Mouse (Mus musculus): ENCODE data around the gene Bcl2l13. TPM values are rescaled to one million over a fixed set of nuclear protein-coding genes. Genes with fewer than 3 reads are reported as not detected.
"Not testable (repeated sequence)": the region's sequence is repeated elsewhere in the genome, so short reads cannot be mapped to it uniquely, and the experiment has no call there.

The Bcl2l13 gene
- polyA plus RNA-seq, 1 experiment, result 18.0 TPM

DNA sequence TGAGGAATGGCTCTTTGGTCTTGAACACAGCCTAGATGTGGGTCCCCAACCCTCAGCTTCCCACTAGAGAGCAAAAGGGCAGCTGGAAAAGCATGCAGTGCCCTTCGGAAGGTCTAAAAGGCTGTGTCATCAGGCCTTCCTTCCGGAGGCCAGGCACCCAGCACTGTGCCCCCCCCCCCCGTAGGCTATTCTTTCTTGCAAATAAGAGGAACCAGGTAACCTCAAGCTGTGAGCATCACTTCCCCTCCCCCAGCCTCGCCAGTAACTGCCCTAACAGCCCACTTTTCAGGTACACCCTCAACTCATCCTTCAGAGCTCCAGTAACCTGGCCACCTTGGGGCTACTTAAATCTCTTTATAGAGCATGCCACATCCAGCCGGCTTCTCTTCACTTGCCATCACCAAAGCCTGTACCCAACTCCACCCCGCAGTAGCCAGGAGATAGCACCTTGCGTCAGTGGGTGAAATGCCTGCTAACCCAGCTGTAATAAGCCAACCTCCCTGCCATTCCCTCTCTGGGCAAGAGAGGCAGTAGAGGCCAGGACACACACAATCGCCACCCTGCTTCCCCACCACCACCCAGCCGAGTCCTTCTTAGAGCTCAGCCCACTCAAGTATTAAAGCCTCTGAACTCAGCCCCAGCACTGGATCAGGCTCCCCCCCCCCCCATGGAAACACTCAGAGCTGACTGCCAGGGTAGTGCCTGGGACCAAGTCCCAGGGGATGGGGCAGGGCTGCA, 79.1 kb downstream of the Bcl2l13 start:
- 5% methylated on average over 9 of the region's 9 CpGs for WGBS
- DNase-seq (ENCODE audit: low read depth in 1 of 2, low spot score in 2 of 2), result peak; percentile 75 to 79
- Histone ChIP-seq H3K27me3 (ENCODE audit: control insufficient read depth, insufficient read depth, low read length) (no peaks in the 10 kb centered on the region), H3K36me3 (ENCODE audit: control insufficient read depth, insufficient read depth, low read length) (no peaks in the 10 kb centered on the region), H3K27ac (ENCODE audit: insufficient read depth, low read length) (peak overlapping the region; percentile 75), H3K4me1 (ENCODE audit: control insufficient read depth, insufficient read depth, insufficient read length) (peaks cover 30% of the 10 kb centered on the region; the same call in 1 of the 2 replicates), H3K4me3 (ENCODE audit: extremely low read depth, insufficient read depth, insufficient read length) (peak overlapping the region; percentile 21; the same call in 1 of the 2 replicates)
- TF ChIP-seq POLR2A (IDR thresholded peaks at IDR 0.05; ENCODE audit: low read depth, low read length), result no peak
- TF ChIP-seq CTCF (IDR thresholded peaks at IDR 0.05; ENCODE audit: extremely low read depth, insufficient read depth, insufficient read length, insufficient replicate concordance), result peak; percentile 19; the same call in 1 of the 2 replicates

DNA sequence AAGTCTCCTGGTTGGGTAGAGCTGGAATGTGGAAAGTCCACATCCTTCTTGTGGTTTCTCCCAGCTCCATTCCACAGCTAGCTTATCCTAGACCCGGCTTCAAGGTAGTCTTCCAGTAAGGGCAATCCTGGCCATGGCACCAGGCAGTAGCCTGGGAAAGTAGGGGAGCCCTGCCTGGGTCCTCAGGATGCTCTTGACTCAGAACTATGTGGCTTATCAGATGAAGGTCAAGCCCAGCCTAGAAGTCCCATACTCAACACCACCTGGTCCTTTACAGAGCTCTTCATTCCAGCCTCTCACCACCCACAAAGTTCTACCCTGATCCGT, 79.6 kb downstream of the Bcl2l13 start:
- DNase-seq (ENCODE audit: low read depth in 1 of 2, low spot score in 2 of 2), result no peak
- Histone ChIP-seq H3K4me1 (ENCODE audit: control insufficient read depth, insufficient read depth, insufficient read length) (peaks cover 30% of the 10 kb centered on the region; the same call in 1 of the 2 replicates), H3K27ac (ENCODE audit: insufficient read depth, low read length) (peak overlapping the region; percentile 75), H3K27me3 (ENCODE audit: control insufficient read depth, insufficient read depth, low read length) (no peaks in the 10 kb centered on the region), H3K4me3 (ENCODE audit: extremely low read depth, insufficient read depth, insufficient read length) (peak overlapping the region; percentile 82), H3K36me3 (ENCODE audit: control insufficient read depth, insufficient read depth, low read length) (no peaks in the 10 kb centered on the region)
- 32% methylated on average over 2 of the region's 2 CpGs for whole genome bisulfite sequencing
- no peak for TF ChIP-seq POLR2A (IDR thresholded peaks at IDR 0.05; ENCODE audit: low read depth, low read length)
- no peak for TF ChIP-seq CTCF (IDR thresholded peaks at IDR 0.05; ENCODE audit: extremely low read depth, insufficient read depth, insufficient read length, insufficient replicate concordance)

DNA sequence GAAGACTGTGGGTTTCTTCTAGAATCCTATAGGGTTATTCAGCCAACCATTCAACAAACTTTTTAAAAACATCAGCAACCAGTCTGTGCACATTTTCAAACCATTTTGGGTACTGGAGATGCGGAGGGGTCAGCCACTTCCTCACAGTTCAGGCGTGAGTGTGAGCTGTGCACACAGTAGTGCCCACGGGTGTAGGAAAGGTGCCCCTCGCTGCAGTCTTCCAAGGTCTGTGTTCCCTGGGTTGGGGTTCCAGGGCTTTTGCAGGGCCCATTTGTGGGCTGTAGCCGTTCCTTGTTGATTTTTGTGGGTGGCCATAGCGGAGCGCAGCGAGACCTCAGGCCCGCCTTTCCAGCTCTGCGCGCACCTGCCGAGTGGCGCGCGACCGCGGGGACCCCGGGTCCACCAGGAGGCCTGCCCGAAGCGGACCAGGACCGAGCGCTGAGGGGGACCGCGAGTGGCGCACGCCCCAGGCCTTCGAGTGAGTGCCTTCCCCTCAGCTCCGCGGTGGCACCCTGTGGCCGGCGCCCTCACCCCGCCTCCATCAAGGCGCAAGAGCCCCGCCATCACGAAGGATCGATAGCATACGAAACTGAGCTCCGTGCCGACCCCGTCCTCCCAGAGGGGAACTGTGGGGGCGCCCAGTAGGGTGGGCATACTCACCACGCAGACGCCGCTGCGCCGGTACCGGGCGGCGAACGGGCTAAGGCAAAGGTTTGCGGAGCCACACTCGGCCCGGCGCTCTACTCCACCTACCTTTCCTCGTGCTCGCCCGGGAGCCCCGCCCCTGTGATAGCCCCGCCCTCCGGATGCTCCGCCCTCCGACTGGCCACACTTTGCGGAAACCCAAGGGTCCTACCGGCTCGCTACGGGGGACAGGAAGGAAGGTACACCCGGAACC, 80.3 kb downstream of the Bcl2l13 start, which contains the start of gene Bid:
TSS of gene Bid (minus strand) at position 780 of the 898 bp plus-strand sequence.
- peak within 1 kb of the TSS; percentile 82 for H3K4me3 ChIP-seq (ENCODE audit: extremely low read depth, insufficient read depth, insufficient read length)
- no peaks in the 10 kb centered on the region for H3K36me3 ChIP-seq (ENCODE audit: control insufficient read depth, insufficient read depth, low read length)
- H3K4me1 ChIP-seq (ENCODE audit: control insufficient read depth, insufficient read depth, insufficient read length), result peaks cover 30% of the 10 kb centered on the region; the same call in 1 of the 2 replicates
- H3K27ac ChIP-seq (ENCODE audit: insufficient read depth, low read length), result peak within 1 kb of the TSS; percentile 75
- 1% methylated on average over 67 of the region's 67 CpGs for WGBS
- H3K27me3 ChIP-seq (ENCODE audit: control insufficient read depth, insufficient read depth, low read length), result no peaks in the 10 kb centered on the region
- TF ChIP-seq POLR2A (IDR thresholded peaks at IDR 0.05; ENCODE audit: low read depth, low read length), result no peak
- no peak for TF ChIP-seq CTCF (IDR thresholded peaks at IDR 0.05; ENCODE audit: extremely low read depth, insufficient read depth, insufficient read length, insufficient replicate concordance)
- DNase-seq (ENCODE audit: low read depth in 1 of 2, low spot score in 2 of 2), result peak; percentile 77 to 96

DNA sequence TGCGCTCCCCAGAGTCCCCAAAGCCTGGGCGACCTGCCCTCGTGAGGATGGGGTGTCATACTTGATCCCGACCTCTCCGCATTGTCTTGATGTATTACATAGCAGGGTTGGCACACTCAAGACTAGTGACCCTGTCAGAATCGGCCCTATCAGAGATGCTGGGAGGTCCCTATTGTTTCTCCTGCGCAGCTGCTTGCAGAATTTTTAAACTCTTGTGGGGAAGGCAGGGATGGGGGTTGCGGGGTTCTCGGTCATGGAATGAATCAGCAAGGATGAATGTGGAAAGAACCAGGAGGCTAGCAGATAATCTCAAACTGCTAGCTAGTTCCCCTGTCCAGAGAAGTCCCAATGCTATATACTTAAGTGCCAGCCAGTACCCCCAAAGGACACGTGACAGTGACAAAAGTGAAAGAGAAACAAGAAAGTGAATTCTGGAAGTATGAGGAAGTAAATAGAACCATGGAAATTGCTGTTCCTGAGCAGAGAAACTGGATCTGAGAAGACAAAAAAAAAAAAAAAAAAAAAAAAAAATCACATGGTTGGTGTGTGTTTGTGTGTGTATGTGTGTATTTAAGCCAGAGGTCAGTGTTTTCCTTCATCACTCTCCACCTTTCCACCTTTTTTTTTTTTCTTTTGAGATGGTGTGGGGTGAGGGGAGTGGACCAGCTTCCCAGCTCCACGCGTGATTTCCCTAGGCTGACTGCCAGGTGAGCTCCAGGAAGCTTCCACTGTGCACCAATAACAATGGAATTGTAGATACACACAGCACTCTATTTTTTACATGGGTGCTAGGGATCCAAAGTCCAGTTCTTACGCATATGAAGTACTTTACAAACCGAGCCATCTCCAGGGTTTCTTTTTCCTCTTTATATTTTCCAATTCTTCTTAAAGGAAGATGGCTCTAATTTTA, 81.2 kb downstream of the Bcl2l13 start:
- Histone ChIP-seq H3K4me1 (ENCODE audit: control insufficient read depth, insufficient read depth, insufficient read length) (peaks cover 25% of the 10 kb centered on the region; the same call in 1 of the 2 replicates), H3K27ac (ENCODE audit: insufficient read depth, low read length) (peak overlapping the region; percentile 57; the same call in 1 of the 2 replicates), H3K4me3 (ENCODE audit: extremely low read depth, insufficient read depth, insufficient read length) (peak overlapping the region; percentile 82)
- H3K36me3 ChIP-seq (ENCODE audit: control insufficient read depth, insufficient read depth, low read length); H3K27me3 ChIP-seq (ENCODE audit: control insufficient read depth, insufficient read depth, low read length); DNase-seq (ENCODE audit: low read depth in 1 of 2, low spot score in 2 of 2): not testable (repeated sequence)
- 24% methylated on average over 11 of the region's 14 CpGs for WGBS

DNA sequence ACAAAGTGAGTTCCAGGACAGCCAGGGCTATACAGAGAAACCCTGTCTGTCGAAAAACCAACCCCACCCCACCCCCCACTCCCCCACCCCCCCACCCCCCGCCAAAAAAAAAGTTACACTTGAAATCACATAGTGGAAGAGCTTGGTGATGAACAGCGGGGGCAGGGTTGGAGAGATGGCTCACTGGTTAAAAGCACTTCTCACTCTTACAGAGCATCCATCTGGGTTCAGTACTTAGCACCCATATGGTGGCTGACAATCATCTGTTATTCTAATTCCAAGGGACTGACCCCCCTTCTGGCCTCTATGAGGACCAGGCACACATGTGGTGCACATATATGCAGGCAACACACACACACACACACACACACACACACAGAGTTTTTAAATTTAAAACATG, 82.0 kb downstream of the Bcl2l13 start:
- no peak overlapping the region for H3K27ac ChIP-seq (ENCODE audit: insufficient read depth, low read length)
- TF ChIP-seq POLR2A (IDR thresholded peaks at IDR 0.05; ENCODE audit: low read depth, low read length), result no peak
- TF ChIP-seq CTCF (IDR thresholded peaks at IDR 0.05; ENCODE audit: extremely low read depth, insufficient read depth, insufficient read length, insufficient replicate concordance), result no peak
- H3K36me3 ChIP-seq (ENCODE audit: control insufficient read depth, insufficient read depth, low read length), result no peaks in the 10 kb centered on the region
- H3K27me3 ChIP-seq (ENCODE audit: control insufficient read depth, insufficient read depth, low read length), result no peaks in the 10 kb centered on the region
- peaks cover 24% of the 10 kb centered on the region; the same call in 1 of the 2 replicates for H3K4me1 ChIP-seq (ENCODE audit: control insufficient read depth, insufficient read depth, insufficient read length)
- no peak for DNase-seq (ENCODE audit: low read depth in 1 of 2, low spot score in 2 of 2)
- 68% methylated on average over 3 of the region's 3 CpGs for WGBS
- no peak overlapping the region for H3K4me3 ChIP-seq (ENCODE audit: extremely low read depth, insufficient read depth, insufficient read length)

DNA sequence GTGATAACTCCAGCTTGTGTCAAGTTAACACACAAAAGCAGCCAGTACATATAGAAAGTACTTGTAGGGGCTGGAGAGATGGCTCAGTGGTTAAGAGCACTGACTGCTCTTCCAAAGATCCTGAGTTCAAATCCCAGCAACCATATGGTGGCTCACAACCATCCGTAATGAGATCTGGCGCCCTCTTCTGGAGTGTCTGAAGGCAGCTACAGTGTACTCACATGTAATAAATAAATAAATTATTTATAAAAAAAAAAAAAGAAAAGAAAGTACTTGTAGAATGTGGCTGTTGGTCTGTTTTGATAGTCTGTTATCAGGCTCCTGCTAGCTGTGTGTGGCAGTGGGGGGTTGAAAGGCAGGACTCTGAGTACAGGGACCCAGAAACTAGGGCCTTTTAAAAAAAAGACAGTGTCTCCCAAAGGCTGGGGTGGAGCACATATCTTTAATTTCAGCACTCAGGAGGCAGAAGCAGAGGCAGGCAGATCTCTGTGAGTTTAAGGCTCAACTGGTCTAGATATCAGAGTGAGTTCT, 88.8 kb downstream of the Bcl2l13 start:
- H3K4me1 ChIP-seq (ENCODE audit: control insufficient read depth, insufficient read depth, insufficient read length); H3K27ac ChIP-seq (ENCODE audit: insufficient read depth, low read length); H3K4me3 ChIP-seq (ENCODE audit: extremely low read depth, insufficient read depth, insufficient read length); H3K27me3 ChIP-seq (ENCODE audit: control insufficient read depth, insufficient read depth, low read length); DNase-seq (ENCODE audit: low read depth in 1 of 2, low spot score in 2 of 2); H3K36me3 ChIP-seq (ENCODE audit: control insufficient read depth, insufficient read depth, low read length): not testable (repeated sequence)
- 78% methylated on average over 2 of the region's 2 CpGs for WGBS

All from spleen, adult 2 months (tissue).